Mouse (Mus musculus) midbrain, embryonic 11.5 days (tissue): Measurements from ENCODE around the gene Exosc7. TPM values are rescaled to one million over a fixed set of nuclear protein-coding genes. Genes with fewer than 3 reads are reported as not detected.

Experiments
- ATAC-seq: fragments of 200-750 bp; cut with Nextera tagmentation; 2 replicates; pipeline ENCODE4 v1.8.0; 2017; ENCODE audit warnings: moderate TSS enrichment, moderate library complexity; ENCODE audit not compliant: low FRiP score
- DNase-seq: peaks from one replicate; pipeline ENCODE4 v3.0.0; 2015; ENCODE audit warnings: low spot score; ENCODE audit errors: missing footprints
- H3K27ac ChIP-seq: fragments of 300-500 bp; sonication (generic); 2 replicates; pipeline ENCODE4 v1.5.1; 2014; ENCODE audit warnings: low read depth, low read length
- H3K27me3 ChIP-seq: fragments of 300-500 bp; sonication (generic); 2 replicates; pipeline ENCODE4 v1.6.1; 2014; ENCODE audit warnings: mild to moderate bottlenecking, low read length, moderate library complexity, mixed read lengths; ENCODE audit not compliant: control insufficient read depth, insufficient read depth
- H3K36me3 ChIP-seq: fragments of 300-500 bp; sonication (generic); 2 replicates; pipeline ENCODE4 v1.6.1; 2014; ENCODE audit warnings: mild to moderate bottlenecking, low read length, moderate library complexity, mixed read lengths; ENCODE audit not compliant: control insufficient read depth, insufficient read depth
- H3K4me1 ChIP-seq: fragments of 300-500 bp; sonication (generic); 2 replicates; pipeline ENCODE4 v1.6.1; 2014; ENCODE audit warnings: low read length; ENCODE audit not compliant: control insufficient read depth, insufficient read depth
- H3K4me2 ChIP-seq: fragments of 300-500 bp; sonication (generic); 2 replicates; pipeline ENCODE4 v1.6.1; 2014; ENCODE audit warnings: mild to moderate bottlenecking, moderate library complexity
- H3K4me3 ChIP-seq: fragments of 300-500 bp; sonication (generic); 2 replicates; pipeline ENCODE4 v1.5.1; 2014; ENCODE audit warnings: low read depth, low read length
- H3K9ac ChIP-seq: fragments of 300-500 bp; sonication (generic); 2 replicates; pipeline ENCODE4 v1.6.1; 2014; ENCODE audit warnings: low read length
- H3K9me3 ChIP-seq: fragments of 300-500 bp; sonication (generic); 2 replicates; pipeline ENCODE4 v1.6.1; 2016; ENCODE audit warnings: low read length; ENCODE audit not compliant: control insufficient read depth
- WGBS: fragments of 180-500 bp; shearing (Covaris S2); extraction: QIAGEN DNeasy Blood & Tissue Kit; methylation state at CpG from one replicate; pipeline ENCODE4 v1.1.7; 2014; 5-methylcytosine and 5-hydroxymethylcytosine counted together
- polyA plus RNA-seq: library from polyadenylated mRNA; unstranded; fragments of >200 nt; fragmentation: Nextera tagmentation; extraction: Ambion mirVana; gene quantifications from 2 replicates; pipeline ENCODE4 v1.2.1, GENCODE M21; 2014

The Exosc7 gene
- 115 and 129 TPM in 2 replicates for polyA plus RNA-seq

GRCm38 (mm10) chr9:123112805-123113521, at the start of gene Exosc7, which contains the start of gene Zdhhc3:
Gene Exosc7, plus strand, starts transcription at chr9:123113215.
Gene Zdhhc3, minus strand, starts transcription at chr9:123113205.
- no peaks in the 10 kb centered on the region for H3K9me3 ChIP-seq
- peak; percentile 100 for DNase-seq
- H3K27ac ChIP-seq = peak within 1 kb of the TSS; percentile 78
- ATAC-seq = peak; percentile 97
- no peaks in the 10 kb centered on the region for H3K36me3 ChIP-seq
- peak within 1 kb of the TSS; percentile 94 for H3K9ac ChIP-seq
- H3K4me2 ChIP-seq = peak within 1 kb of the TSS; percentile 93
- peak within 1 kb of the TSS; percentile 85 for H3K4me3 ChIP-seq
- H3K4me1 ChIP-seq = peaks cover 14% of the 10 kb centered on the region
- no peaks in the 10 kb centered on the region for H3K27me3 ChIP-seq
- 0% methylated on average over 74 of the region's 79 CpGs for whole genome bisulfite sequencing

DNA sequence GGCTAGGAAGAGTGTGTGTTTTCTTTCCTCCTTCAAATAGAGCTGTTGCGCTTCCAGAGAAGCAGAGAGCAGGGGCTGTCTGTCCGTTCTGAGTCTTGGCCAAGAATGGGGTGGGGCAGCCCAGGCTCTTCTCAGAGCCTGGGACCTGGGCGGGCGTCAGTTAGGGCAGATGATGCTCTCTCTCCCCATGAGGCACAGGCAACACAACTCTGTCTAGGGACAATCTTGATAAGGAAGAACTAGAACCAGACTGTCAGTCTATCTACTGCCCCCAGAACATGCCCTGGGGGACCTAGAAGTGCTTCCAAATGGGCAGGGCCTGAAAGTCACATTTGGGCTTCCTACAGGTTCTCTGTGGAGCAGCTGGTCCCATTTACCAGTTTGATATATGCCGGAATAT, 33.9 kb upstream of the Exosc7 start:
- Histone ChIP-seq H3K27me3 (no peaks in the 10 kb centered on the region), H3K4me2 (no peak overlapping the region)
- 94% methylated on average over 5 of the region's 5 CpGs for WGBS

DNA sequence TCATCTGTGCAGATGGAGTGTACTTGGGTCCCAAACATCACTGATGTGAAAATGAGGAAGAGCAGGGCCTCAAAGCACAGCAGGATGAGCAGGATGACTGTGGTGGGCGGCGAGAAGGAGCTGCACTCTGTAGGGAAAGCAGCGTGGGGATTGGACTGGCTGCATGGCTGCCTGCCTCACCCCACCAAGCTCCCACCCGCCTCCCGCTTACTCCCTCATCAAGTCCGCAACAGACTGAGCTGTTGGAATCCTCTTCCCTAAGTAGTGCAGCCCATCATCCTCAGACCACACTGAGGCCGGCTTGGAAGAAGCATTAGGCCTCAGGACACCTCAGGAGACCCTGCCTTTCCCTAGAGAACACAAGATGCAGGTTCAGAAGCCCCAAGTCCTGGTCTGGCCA, 32.7 kb upstream of the Exosc7 start:
- Histone ChIP-seq H3K27ac (no peak overlapping the region), H3K9ac (no peak overlapping the region), H3K9me3 (no peaks in the 10 kb centered on the region), H3K4me1 (no peaks in the 10 kb centered on the region), H3K4me2 (no peak overlapping the region), H3K36me3 (peaks cover 6% of the 10 kb centered on the region), H3K4me3 (no peak overlapping the region), H3K27me3 (no peaks in the 10 kb centered on the region)
- ATAC-seq (no peak), DNase-seq (no peak)
- WGBS = 92% methylated on average over 7 of the region's 7 CpGs

More for the DNA sequence above, 33.9 kb upstream of the Exosc7 start:
- peak; percentile 39 for DNase-seq
- H3K9ac ChIP-seq = no peak overlapping the region
- no peak overlapping the region for H3K27ac ChIP-seq
- H3K4me1 ChIP-seq = no peaks in the 10 kb centered on the region
- H3K36me3 ChIP-seq = peaks cover 4% of the 10 kb centered on the region
- no peaks in the 10 kb centered on the region for H3K9me3 ChIP-seq
- H3K4me3 ChIP-seq = no peak overlapping the region
- ATAC-seq = no peak

DNA sequence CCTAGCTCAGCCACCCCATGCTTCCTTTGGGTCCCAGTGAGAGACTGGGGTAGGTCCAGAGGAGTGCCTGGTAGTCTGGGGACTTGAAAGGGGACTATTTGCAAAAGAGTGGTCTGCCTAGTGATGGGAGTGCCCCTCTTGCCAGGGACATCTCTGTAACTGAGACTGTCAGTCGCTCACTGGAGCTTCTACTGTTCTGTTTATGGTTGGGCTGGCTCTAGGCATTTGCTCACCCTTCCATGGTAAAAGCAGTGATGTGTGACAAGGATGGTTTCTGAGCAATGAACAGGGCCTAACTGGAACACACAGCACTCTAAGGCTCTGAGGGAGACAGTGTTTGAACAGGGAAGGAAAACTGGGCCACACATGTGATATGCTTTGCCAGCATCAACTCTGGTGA, 32.2 kb upstream of the Exosc7 start:
- no peak overlapping the region for H3K4me3 ChIP-seq
- peaks cover 6% of the 10 kb centered on the region for H3K36me3 ChIP-seq
- H3K9ac ChIP-seq = no peak overlapping the region
- no peak for ATAC-seq
- 71% methylated on average over 1 of the region's 1 CpGs for WGBS
- H3K4me1 ChIP-seq = no peaks in the 10 kb centered on the region
- H3K27me3 ChIP-seq = no peaks in the 10 kb centered on the region
- DNase-seq = no peak
- no peak overlapping the region for H3K27ac ChIP-seq
- H3K9me3 ChIP-seq = no peaks in the 10 kb centered on the region
- no peak overlapping the region for H3K4me2 ChIP-seq

DNA sequence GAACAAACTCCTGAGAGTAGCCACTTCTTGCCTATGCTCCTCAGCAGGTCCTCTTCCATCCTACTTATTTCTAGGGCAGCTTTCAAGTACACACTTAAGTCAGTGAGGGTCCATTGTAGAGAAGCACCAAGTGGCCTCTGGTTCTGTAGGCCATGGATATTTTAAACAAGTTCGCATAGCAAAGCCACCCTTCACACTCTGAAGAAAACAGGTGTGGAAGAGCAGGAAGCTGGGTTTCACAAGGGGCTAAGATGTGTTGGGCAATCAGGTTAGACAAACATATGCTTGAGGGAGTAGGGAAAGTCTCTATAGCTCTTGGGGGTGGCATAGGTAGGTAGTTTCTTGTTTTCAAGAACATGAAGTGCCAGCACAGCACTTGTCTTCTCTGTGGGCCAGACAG, 27.6 kb upstream of the Exosc7 start:
- ATAC-seq (no peak), DNase-seq (no peak)
- Histone ChIP-seq H3K27me3 (no peaks in the 10 kb centered on the region), H3K4me2 (no peak overlapping the region), H3K4me3 (no peak overlapping the region), H3K9ac (no peak overlapping the region), H3K9me3 (no peaks in the 10 kb centered on the region), H3K4me1 (no peaks in the 10 kb centered on the region), H3K36me3 (peaks cover 14% of the 10 kb centered on the region), H3K27ac (no peak overlapping the region)
- WGBS = 92% methylated on average over 1 of the region's 1 CpGs

GRCm38 (mm10) chr9:123087558-123087957, 25.5 kb upstream of the Exosc7 start:
- no peak overlapping the region for H3K9ac ChIP-seq
- no peak overlapping the region for H3K4me3 ChIP-seq
- no peaks in the 10 kb centered on the region for H3K27me3 ChIP-seq
- ATAC-seq (no peak), DNase-seq (no peak)
- H3K36me3 ChIP-seq = peaks cover 14% of the 10 kb centered on the region
- H3K4me2 ChIP-seq = no peak overlapping the region
- H3K4me1 ChIP-seq = no peaks in the 10 kb centered on the region
- no peaks in the 10 kb centered on the region for H3K9me3 ChIP-seq
- 92% methylated on average over 3 of the region's 3 CpGs for WGBS
- no peak overlapping the region for H3K27ac ChIP-seq

DNA sequence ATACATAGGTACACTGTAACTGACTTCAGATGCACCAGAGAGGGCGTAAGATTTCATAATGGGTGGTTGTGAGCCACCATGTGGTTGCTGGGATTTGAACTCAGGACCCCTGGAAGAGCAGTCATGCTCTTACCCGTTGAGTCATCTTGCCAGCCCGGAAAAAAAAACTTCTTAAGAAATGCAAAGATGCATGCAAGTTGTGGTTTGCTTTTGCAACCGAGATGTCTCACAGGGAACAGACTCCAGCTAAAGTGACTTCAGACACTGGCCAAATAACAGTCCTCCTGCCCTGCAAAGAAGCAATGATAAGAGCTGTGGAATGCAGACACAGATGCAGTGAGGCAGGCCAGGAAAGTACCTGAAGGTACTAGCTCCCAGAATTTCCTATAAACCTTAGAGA, 22.2 kb upstream of the Exosc7 start:
- H3K4me3 ChIP-seq = no peak overlapping the region
- 87% methylated on average over 4 of the region's 4 CpGs for WGBS
- H3K9ac ChIP-seq = no peak overlapping the region
- H3K27me3 ChIP-seq = no peaks in the 10 kb centered on the region
- no peak overlapping the region for H3K4me2 ChIP-seq
- ATAC-seq (no peak), DNase-seq (no peak)
- peaks cover 15% of the 10 kb centered on the region for H3K36me3 ChIP-seq
- H3K4me1 ChIP-seq = no peaks in the 10 kb centered on the region
- H3K27ac ChIP-seq = no peak overlapping the region
- no peaks in the 10 kb centered on the region for H3K9me3 ChIP-seq

DNA sequence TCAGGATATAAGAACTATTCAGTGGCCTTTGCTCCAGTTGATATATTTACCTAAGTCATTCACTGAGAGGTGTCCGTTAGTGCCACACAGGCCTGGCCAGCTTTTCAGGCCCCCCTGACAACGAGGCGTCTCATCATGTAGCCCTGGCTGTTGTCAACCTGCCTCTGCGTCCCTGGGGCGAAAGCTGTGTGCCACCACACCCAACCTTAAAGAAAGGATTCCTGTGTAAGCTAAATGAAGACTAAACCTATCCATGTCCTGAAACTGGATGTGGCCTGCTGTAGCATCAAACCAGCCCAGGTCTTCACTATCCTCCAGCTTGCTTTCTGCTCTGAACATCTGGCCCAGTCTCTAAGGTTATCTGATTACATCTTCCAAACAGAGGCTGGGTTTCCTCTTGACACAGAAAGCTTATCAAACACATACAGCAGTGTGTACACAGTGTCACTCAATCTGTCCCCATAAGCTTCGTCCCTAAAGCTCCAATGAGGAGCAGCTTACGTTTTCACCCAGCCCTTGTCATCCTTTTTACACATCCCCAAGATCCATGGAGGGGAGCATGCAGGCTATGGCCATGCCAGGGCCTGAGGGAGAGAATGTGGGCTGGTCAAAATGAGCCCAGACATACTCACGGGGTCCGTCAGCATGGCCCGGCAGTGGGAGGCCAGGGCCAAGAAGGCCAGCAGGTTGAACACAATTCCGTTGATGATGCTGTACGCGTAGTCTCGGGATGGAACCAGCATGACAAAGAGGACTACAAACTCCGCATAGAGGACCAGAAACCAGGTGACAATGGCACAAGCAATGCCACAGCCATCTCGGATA, 13.2 kb upstream of the Exosc7 start:
- peaks cover 18% of the 10 kb centered on the region for H3K36me3 ChIP-seq
- H3K4me2 ChIP-seq = no peak overlapping the region
- no peak overlapping the region for H3K27ac ChIP-seq
- 94% methylated on average over 16 of the region's 16 CpGs for WGBS
- no peaks in the 10 kb centered on the region for H3K9me3 ChIP-seq
- no peak overlapping the region for H3K4me3 ChIP-seq
- DNase-seq = peak; percentile 70
- no peak overlapping the region for H3K9ac ChIP-seq
- no peaks in the 10 kb centered on the region for H3K27me3 ChIP-seq
- ATAC-seq = no peak
- no peaks in the 10 kb centered on the region for H3K4me1 ChIP-seq

DNA sequence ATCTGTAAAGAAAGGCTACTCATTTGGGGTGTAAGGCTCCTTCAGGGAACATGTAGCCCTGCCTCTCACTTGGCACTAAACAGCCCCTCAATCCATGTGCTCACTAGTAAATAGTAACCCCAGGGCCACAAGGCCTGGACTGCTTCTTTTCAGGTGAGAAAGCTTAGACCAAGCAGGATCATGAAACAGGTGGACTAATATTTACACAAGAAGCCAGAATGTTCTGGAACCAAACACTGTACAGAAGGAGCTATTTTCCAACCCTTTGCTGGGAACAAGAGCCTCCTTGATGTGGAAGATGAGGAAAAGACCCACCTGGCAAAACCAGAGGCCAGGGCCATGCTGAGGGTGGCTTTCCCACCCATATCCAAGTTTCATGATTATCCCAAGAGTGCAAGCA, 9.6 kb upstream of the Exosc7 start:
- Histone ChIP-seq H3K27ac (no peak overlapping the region), H3K9ac (no peak overlapping the region), H3K4me2 (no peak overlapping the region), H3K36me3 (peaks cover 10% of the 10 kb centered on the region), H3K9me3 (no peaks in the 10 kb centered on the region), H3K4me3 (no peak overlapping the region), H3K4me1 (no peaks in the 10 kb centered on the region), H3K27me3 (no peaks in the 10 kb centered on the region)
- no peak for ATAC-seq
- no peak for DNase-seq
